Mouse (Mus musculus): ENCODE results near the gene Haus3.

Gene Haus3

DNA sequence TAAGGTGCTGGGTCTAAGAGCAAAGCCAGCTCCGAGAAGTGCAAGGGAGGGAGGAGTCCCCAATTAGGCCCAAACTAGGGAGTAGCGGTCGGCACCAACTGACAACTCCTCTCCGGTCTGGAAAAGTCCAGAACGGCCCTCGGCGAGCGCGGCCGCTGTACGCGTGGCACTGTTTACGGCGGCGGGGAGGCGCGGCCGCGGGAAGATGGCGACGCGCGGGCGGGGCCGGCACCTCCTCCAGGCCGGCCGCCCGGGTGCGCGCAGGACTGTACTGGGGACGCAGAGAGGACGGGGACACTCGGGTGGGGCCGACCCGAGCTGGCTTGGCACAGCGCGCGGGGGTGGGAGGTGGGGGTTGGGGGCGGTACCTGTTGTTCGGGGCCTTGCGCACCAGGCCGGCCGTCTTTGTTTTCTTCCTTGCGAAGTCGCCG is 17.6 kb upstream of the Haus3 start:
- no peak for DNase-seq (ENCODE audit: low spot score in 2 of 2)

DNA sequence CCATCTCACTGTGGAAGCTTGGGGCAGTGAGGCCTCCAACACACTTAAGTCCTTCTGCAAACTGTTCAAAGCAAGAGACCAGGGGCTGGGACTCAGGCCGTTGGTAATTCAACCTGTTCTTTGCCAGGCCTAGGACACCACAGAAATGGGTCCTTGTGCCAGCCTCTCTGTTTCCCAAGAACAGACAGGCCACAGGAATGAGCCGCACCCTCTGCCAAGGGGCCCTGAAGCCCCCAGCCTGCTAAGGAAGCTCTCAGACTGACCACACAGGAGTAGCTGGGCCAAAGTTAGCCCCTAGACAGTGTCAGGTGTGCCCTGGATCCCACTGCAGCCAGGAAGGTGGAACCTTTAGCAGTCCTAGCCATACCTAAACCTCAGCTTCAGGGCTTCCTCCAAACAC is 17.1 kb upstream of the Haus3 start:
- no peak for DNase-seq (ENCODE audit: low spot score in 2 of 2)

- no peak for DNase-seq (ENCODE audit: low spot score in 2 of 2)
Observed at GRCm38 (mm10) chr5:34185791-34186190, 16.5 kb upstream of the Haus3 start.

DNA sequence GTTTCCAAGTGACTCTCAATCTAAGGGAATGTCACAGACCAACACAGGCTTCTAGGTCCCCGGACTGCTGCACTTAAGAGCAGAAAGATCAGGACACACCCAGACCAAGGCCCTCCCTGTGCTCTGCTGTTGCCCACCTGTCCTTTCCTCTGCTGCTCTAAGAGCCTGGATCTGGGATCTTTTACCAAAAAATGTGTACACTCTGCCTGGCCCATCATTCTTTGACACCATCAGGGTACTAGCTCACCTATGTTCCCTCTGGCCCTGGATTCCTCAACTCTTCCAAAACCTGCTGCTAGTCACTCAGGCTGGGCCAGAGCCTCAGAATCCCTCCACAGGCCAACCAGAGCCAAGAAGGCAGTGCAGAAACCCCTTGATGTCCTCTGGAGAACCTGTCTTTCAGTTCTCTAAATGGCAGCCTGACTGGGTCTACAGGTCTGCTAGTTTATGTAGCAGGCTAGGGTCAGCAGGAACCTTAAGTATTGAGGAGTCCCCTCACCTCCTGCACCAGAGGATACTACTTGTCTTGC is 15.8 kb upstream of the Haus3 start:
- no peak for DNase-seq (ENCODE audit: low spot score in 2 of 2)

DNA sequence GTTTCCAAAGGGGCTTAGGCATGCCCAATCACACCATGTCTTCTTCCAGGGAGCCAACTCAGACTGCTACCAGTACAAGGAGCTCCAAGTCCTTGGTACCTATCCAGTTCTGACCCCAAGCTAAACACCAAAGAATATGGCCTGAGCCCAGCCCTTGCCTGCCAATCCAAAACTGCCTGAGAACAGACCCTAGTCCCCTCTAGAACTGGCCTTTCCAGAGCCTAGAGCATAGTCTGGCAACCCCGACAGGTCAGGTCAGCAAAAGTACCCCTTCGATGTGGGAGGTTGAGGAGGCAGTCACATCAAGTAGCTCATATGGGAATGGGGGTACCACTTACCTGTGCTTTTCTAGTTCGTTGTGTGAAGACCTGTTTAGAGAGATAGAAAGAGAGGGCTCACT is 14.6 kb upstream of the Haus3 start:
- DNase-seq (ENCODE audit: low spot score in 2 of 2) = no peak

- DNase-seq (ENCODE audit: low spot score in 2 of 2) = no peak
Observed at GRCm38 (mm10) chr5:34183156-34183880, 14.0 kb upstream of the Haus3 start.

- peak in 1 of 2 experiments; percentile 1 for DNase-seq (ENCODE audit: low spot score in 2 of 2)
Observed at GRCm38 (mm10) chr5:34182486-34182885, 13.2 kb upstream of the Haus3 start.

- DNase-seq (ENCODE audit: low spot score in 2 of 2) = peak in 1 of 2 experiments; percentile 1
Observed at GRCm38 (mm10) chr5:34177821-34178220, 8.5 kb upstream of the Haus3 start.

DNA sequence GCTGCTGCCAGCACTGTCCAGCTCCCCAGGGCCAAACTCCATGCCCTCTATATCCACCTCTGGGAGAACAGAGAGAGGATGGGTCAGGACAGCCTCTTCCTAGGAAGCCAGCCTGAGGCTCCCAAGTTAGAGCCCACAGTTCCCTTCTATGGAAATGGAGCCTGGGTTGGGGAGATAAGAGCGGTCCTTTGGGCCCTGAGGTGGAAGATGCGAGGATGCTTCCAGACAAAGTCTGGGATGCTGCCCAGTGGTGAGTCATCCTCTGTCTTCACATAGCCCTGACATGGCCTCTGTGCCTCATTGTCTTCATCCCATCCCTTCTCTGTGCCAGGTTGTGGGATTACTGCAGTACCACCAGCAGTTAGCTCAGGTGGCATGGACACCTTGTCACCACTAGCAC is 7.8 kb upstream of the Haus3 start:
- peak in 1 of 2 experiments; percentile 19 for DNase-seq (ENCODE audit: low spot score in 2 of 2)

GRCm38 (mm10) chr5:34176691-34177090 is 7.4 kb upstream of the Haus3 start:
- DNase-seq (ENCODE audit: low spot score in 2 of 2) = no peak

- DNase-seq (ENCODE audit: low spot score in 2 of 2) = no peak
Observed at GRCm38 (mm10) chr5:34175403-34175694, 6.0 kb upstream of the Haus3 start.

DNA sequence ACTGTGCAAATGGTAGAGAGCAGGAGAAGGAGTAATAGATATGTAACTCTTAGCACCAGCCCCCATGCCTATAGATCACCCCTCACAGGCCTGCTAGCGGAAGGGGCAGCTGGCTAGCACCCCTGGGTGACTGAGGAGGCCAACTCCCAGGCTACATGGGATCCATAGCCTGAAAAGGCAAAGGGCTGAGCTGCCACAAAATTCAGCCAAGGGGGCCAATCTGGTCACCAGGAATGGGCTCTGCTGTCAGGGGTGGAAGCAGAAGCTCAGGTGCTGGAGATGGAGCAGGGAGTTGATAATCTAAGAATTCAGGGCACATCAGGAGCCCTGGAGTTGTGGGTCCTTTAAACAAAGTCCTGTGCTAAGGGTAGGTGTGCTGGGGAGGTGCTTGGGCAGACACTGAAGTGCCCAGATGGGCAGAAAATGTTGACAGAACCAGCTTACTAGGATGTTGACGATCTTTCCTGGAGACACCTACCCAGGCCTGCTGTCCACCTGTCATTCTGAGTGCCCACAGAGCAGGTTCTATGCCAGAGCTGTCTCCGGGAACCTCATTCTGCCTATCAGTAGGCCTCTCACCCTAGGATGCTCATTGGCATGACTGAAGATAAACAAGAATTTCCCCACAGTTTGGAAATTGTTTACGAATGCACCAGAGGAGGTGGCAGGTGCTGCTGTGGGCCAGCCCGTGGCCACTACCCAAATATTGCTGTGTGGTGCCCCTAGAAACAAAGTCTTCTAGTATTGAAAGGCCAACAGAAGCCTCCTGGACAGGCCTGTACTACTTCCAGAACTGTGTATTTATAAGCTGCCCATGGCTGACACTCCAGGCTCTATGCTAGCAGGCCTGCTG is 5.4 kb upstream of the Haus3 start:
- peak in 1 of 2 experiments; percentile 2 for DNase-seq (ENCODE audit: low spot score in 2 of 2)

GRCm38 (mm10) chr5:34174021-34174420 is 4.7 kb upstream of the Haus3 start:
- no peak for DNase-seq (ENCODE audit: low spot score in 2 of 2)

- DNase-seq (ENCODE audit: low spot score in 2 of 2) = peak in 1 of 2 experiments; percentile 46
Observed at GRCm38 (mm10) chr5:34170726-34171125, 1.4 kb upstream of the Haus3 start.

GRCm38 (mm10) chr5:34169954-34170353 is 627 bp upstream of the Haus3 start:
- no peak for DNase-seq (ENCODE audit: low spot score in 2 of 2)

DNA sequence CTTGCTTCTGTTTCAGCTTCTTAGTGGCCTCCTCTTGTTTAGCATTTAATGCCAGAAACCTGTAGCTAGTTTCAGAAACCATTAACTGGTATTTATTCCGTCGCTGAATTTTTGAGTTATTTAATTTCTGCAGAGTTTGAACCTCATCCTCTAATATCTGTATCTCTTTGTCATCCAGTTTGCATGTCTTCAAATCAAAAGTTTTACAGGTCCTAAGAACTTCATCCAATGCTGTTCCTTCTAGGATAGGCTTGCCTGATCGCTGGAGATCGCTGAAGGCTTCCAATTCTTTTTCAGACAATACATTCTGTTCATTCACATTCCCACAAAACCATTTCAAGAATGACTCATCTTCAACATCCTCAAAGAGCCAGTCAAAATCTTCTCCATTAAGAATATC is 1.5 kb downstream of the Haus3 start:
- no peak for DNase-seq (ENCODE audit: low spot score in 2 of 2)

GRCm38 (mm10) chr5:34165793-34166192 is 3.5 kb downstream of the Haus3 start:
- no peak for DNase-seq (ENCODE audit: low spot score in 2 of 2)

DNA sequence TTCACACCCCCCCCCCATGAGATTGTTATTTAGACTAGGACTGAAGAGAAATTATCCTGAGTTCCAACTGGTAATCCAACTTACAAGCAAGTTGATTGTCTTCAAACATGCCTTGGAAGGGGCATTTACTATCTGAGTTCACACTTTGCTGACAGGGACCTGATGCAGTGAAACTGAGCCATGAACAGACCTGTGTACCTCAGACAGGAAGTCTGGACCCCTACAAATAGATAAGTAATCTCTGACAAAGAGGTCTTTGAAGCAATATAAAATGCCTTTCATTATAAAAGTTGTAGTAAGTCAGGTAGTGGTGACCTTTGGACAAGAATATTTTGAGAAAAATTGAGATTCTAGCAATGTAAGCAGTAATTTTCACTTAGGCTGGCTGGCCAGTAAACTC is 20.9 kb downstream of the Haus3 start:
- DNase-seq (ENCODE audit: low spot score in 2 of 2) = no peak

- DNase-seq (ENCODE audit: low spot score in 2 of 2) = no peak
Observed at GRCm38 (mm10) chr5:34147554-34147953, 21.8 kb downstream of the Haus3 start.

DNA sequence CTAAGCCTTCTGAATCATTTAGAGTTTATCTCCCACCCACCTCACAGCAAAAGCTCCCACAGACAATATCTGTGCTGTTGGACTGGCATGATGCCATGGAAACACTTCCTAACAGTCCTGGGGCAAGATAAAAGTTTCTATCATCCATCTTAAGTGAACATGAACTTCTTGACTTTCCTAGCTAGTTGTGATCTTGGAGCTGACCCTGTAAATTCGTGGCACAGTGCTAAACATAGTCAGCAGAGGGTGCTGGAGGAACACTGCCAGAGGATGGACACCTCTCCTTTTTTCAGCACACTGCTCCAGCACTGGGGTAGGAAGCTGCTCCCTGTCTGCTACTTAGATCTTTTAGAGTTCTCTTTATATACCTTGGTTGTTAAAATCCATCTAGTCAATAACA is 29.6 kb downstream of the Haus3 start:
- DNase-seq (ENCODE audit: low spot score in 2 of 2) = peak in 1 of 2 experiments; percentile 42

GRCm38 (mm10) chr5:34132731-34133130 is 36.6 kb downstream of the Haus3 start:
- peak in 1 of 2 experiments; percentile 12 for DNase-seq (ENCODE audit: low spot score in 2 of 2)

GRCm38 (mm10) chr5:34124131-34124530 is 45.2 kb downstream of the Haus3 start:
- DNase-seq (ENCODE audit: low spot score in 2 of 2) = no peak

Data from left cerebral cortex, adult 9 months (tissue).